Mouse (Mus musculus): ENCODE measurements around the gene Bgn.

DNA sequence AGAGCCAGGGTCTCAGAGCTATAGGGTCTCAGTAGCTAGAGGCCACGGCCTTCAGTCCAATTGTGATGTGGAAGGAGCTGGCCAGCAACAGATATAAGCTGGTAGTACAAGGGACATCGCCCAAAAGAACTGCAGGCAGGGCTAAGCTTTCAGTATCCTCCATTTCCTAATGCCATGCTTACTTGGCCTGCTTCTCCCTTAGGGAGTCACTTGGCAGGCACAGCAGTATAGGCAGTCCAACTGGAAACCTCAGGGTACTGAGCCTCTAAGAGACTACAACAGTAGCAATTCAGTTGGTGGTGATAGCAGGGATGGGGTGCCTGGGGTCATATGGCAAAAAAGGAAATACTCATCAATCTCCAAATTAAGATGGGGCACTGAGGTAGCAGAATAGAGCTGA, 5.9 kb upstream of the Bgn start:
- TF ChIP-seq CTCF (IDR thresholded peaks at IDR 0.05; ENCODE audit: low read depth, low read length) (no peak), POLR2A (IDR thresholded peaks at IDR 0.05; ENCODE audit: extremely low read depth, insufficient read depth, low read length) (no peak)
